Mouse (Mus musculus) embryonic facial prominence, embryonic 14.5 days (tissue): Measurements from ENCODE around the gene Rfx3. TPM values are rescaled to one million over a fixed set of nuclear protein-coding genes. Genes with fewer than 3 reads are reported as not detected.

ENCODE experiments used
- ATAC-seq: fragments of 200-750 bp; cut with Nextera tagmentation; 2 replicates; pipeline ENCODE4 v1.8.0; 2017; ENCODE audit warnings: low read depth, moderate number of reproducible peaks, moderate TSS enrichment
- DNase-seq: peaks from one replicate; pipeline ENCODE4 v3.0.0-alpha.2; 2015; ENCODE audit warnings: low spot score
- H3K27ac ChIP-seq: fragments of 300-500 bp; sonication (generic); replicated peaks from 2 replicates; pipeline ENCODE4 v1.5.1; 2014; ENCODE audit warnings: low read depth, mild to moderate bottlenecking, low read length, moderate library complexity
- H3K27me3 ChIP-seq: fragments of 300-500 bp; sonication (generic); replicated peaks from 2 replicates; pipeline ENCODE4 v1.6.1; 2014; ENCODE audit warnings: low read length; ENCODE audit not compliant: control insufficient read depth, insufficient read depth
- H3K36me3 ChIP-seq: fragments of 300-500 bp; sonication (generic); 2 replicates; pipeline ENCODE4 v1.6.1; 2014; ENCODE audit warnings: low read length, mixed read lengths; ENCODE audit not compliant: control insufficient read depth, insufficient read depth
- H3K4me1 ChIP-seq: fragments of 300-500 bp; sonication (generic); 2 replicates; pipeline ENCODE4 v1.6.1; 2014; ENCODE audit warnings: antibody characterized with exemption, low read length; ENCODE audit not compliant: control insufficient read depth, insufficient read depth
- H3K4me2 ChIP-seq: fragments of 300-500 bp; sonication (generic); 2 replicates; pipeline ENCODE4 v1.6.1; 2014; ENCODE audit warnings: low read depth, mild to moderate bottlenecking, low read length, moderate library complexity, mixed read lengths
- H3K4me3 ChIP-seq: fragments of 300-500 bp; sonication (generic); 2 replicates; pipeline ENCODE4 v1.5.1; 2014; ENCODE audit warnings: low read depth, mild to moderate bottlenecking, low read length
- H3K9ac ChIP-seq: fragments of 300-500 bp; sonication (generic); 2 replicates; pipeline ENCODE4 v1.6.1; 2014; ENCODE audit warnings: low read depth, mild to moderate bottlenecking, low read length, moderate library complexity, mixed read lengths
- H3K9me3 ChIP-seq: fragments of 300-500 bp; sonication (generic); 2 replicates; pipeline ENCODE4 v1.6.1; 2016; ENCODE audit warnings: low read length; ENCODE audit not compliant: control insufficient read depth
- WGBS: fragments of 180-500 bp; shearing (Covaris S2); extraction: QIAGEN DNeasy Blood & Tissue Kit; methylation state at CpG from one replicate; pipeline ENCODE4 v1.1.7; 2014; 5-methylcytosine and 5-hydroxymethylcytosine counted together
- polyA plus RNA-seq: library from polyadenylated mRNA; unstranded; fragments of >200 nt; fragmentation: Nextera tagmentation; extraction: Ambion mirVana; gene quantifications from 2 replicates; pipeline ENCODE4 v1.2.1, GENCODE M21; 2014

The Rfx3 gene
- polyA plus RNA-seq, 1 experiment from 2014 or later: 9.1 TPM

- Histone ChIP-seq H3K9me3 (no peaks in the 10 kb centered on the region), H3K4me1 (no peaks in the 10 kb centered on the region), H3K4me2 (no peak overlapping the region), H3K9ac (no peak overlapping the region), H3K4me3 (no peak overlapping the region), H3K36me3 (no peaks in the 10 kb centered on the region), H3K27ac (no peak overlapping the region), H3K27me3 (no peaks in the 10 kb centered on the region)
- ATAC-seq (no peak), DNase-seq (no peak)
- WGBS: 94% methylated on average over 1 of the region's 1 CpGs
Measured at GRCm38 (mm10) chr19:27747301-27747700, 263.7 kb downstream of the Rfx3 start.

- no peak overlapping the region for H3K4me3 ChIP-seq
- ATAC-seq (no peak), DNase-seq (no peak)
- WGBS: 70% methylated on average over 8 of the region's 8 CpGs
- H3K4me1 ChIP-seq: peaks cover 3% of the 10 kb centered on the region; the same call in 1 of the 2 replicates
- no peak overlapping the region for H3K27ac ChIP-seq
- no peak overlapping the region for H3K4me2 ChIP-seq
- H3K9me3 ChIP-seq: no peaks in the 10 kb centered on the region
- H3K27me3 ChIP-seq: no peaks in the 10 kb centered on the region
- no peak overlapping the region for H3K9ac ChIP-seq
- H3K36me3 ChIP-seq: no peaks in the 10 kb centered on the region
Measured at GRCm38 (mm10) chr19:27738908-27739307, 272.1 kb downstream of the Rfx3 start.

- DNase-seq (peak; percentile 64), ATAC-seq (peak; percentile 50; the same call in 1 of the 2 replicates)
- H3K4me3 ChIP-seq: no peak overlapping the region
- no peaks in the 10 kb centered on the region for H3K9me3 ChIP-seq
- H3K36me3 ChIP-seq: no peaks in the 10 kb centered on the region
- whole genome bisulfite sequencing: 49% methylated on average over 2 of the region's 2 CpGs
- H3K4me1 ChIP-seq: peaks cover 3% of the 10 kb centered on the region; the same call in 1 of the 2 replicates
- H3K9ac ChIP-seq: no peak overlapping the region
- H3K4me2 ChIP-seq: no peak overlapping the region
- H3K27ac ChIP-seq: no peak overlapping the region
- no peaks in the 10 kb centered on the region for H3K27me3 ChIP-seq
Measured at GRCm38 (mm10) chr19:27736571-27736970, 274.4 kb downstream of the Rfx3 start.

GRCm38 (mm10) chr19:27718931-27719330, 292.0 kb downstream of the Rfx3 start:
- no peaks in the 10 kb centered on the region for H3K36me3 ChIP-seq
- no peak overlapping the region for H3K4me3 ChIP-seq
- H3K4me1 ChIP-seq: no peaks in the 10 kb centered on the region
- no peak overlapping the region for H3K27ac ChIP-seq
- H3K9ac ChIP-seq: no peak overlapping the region
- no peaks in the 10 kb centered on the region for H3K9me3 ChIP-seq
- WGBS: 76% methylated on average over 11 of the region's 11 CpGs
- no peak overlapping the region for H3K4me2 ChIP-seq
- no peak for ATAC-seq
- DNase-seq: no peak
- H3K27me3 ChIP-seq: no peaks in the 10 kb centered on the region

- H3K9ac ChIP-seq: no peak overlapping the region
- no peak overlapping the region for H3K4me3 ChIP-seq
- ATAC-seq: no peak
- no peaks in the 10 kb centered on the region for H3K4me1 ChIP-seq
- H3K27me3 ChIP-seq: no peaks in the 10 kb centered on the region
- H3K9me3 ChIP-seq: no peaks in the 10 kb centered on the region
- DNase-seq: no peak
- no peak overlapping the region for H3K27ac ChIP-seq
- no peaks in the 10 kb centered on the region for H3K36me3 ChIP-seq
- H3K4me2 ChIP-seq: no peak overlapping the region
Measured at GRCm38 (mm10) chr19:27716274-27716673, 294.7 kb downstream of the Rfx3 start.
